Mouse (Mus musculus) gastrocnemius, postnatal 4 days (tissue): ENCODE results near the gene Tle4. TPM values are rescaled to one million over a fixed set of nuclear protein-coding genes. Genes with fewer than 3 reads are reported as not detected.
"Not testable (repeated sequence)": the region's sequence is repeated elsewhere in the genome, so short reads cannot be mapped to it uniquely, and the experiment has no call there.

Experiments
- DNase-seq, 2 experiments: peaks; one replicate each; pipeline ENCODE4 v3.0.0; 2021 to 2022; ENCODE audit warnings: low spot score in 2 of 2, mixed read lengths in 2 of 2
- long read RNA-seq, 2 experiments: library from polyadenylated mRNA; stranded (forward); transcript quantifications; one replicate each; pipeline ENCODE4 v2.0.0; 2021
- total RNA-seq, 2 experiments: library from RNA; stranded (reverse); gene quantifications; 2 replicates each; pipeline ENCODE4 v1.2.3; 2021

The Tle4 gene
- total RNA-seq, result 10 to 100 TPM; 17.7 to 20.0 TPM
- long read RNA-seq, experiment 1, partial matches to known transcripts, result 5 of 5 reads
- long read RNA-seq, experiment 1, other reads (novel, unspliced or antisense), result 0 of 5 reads
- long read RNA-seq, experiment 2, partial matches to known transcripts, result 0 of 2 reads
- long read RNA-seq, experiment 2, other reads (novel, unspliced or antisense), result 2 of 2 reads

- DNase-seq, result peak; percentile 100
Measured at GRCm38 (mm10) chr19:14597917-14598689, at the start of gene Tle4. Gene Tle4, minus strand, starts transcription at chr19:14598051.

- DNase-seq, result no peak
Measured at GRCm38 (mm10) chr19:14645666-14646065, 47.8 kb upstream of the Tle4 start.

DNA sequence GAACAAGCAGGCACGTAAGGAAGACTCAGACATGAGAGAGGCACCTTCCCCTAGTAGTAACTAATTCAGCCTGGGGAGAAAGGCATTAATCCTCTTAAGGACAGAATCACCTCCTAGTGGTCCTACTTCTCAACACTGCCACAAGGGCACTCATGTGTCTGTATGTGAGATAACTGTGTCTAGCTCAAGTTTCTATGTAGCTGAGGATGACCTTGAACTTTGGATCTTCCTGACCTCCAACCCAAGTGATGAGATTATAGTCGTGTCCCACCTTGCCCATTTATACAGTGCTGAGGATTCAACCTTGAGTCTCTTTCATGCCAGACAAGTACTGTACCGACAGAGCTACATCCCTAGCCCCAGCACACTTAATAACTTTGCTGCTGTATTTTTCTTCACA lies 46.9 kb upstream of the Tle4 start:
- DNase-seq, result no peak

- DNase-seq, result not testable (repeated sequence)
Measured at GRCm38 (mm10) chr19:14643091-14643490, 45.2 kb upstream of the Tle4 start.

GRCm38 (mm10) chr19:14642663-14643062 lies 44.8 kb upstream of the Tle4 start:
- DNase-seq, result no peak

GRCm38 (mm10) chr19:14635213-14635928 lies 37.5 kb upstream of the Tle4 start:
- DNase-seq, result peak in 1 of 2 experiments; percentile 19

DNA sequence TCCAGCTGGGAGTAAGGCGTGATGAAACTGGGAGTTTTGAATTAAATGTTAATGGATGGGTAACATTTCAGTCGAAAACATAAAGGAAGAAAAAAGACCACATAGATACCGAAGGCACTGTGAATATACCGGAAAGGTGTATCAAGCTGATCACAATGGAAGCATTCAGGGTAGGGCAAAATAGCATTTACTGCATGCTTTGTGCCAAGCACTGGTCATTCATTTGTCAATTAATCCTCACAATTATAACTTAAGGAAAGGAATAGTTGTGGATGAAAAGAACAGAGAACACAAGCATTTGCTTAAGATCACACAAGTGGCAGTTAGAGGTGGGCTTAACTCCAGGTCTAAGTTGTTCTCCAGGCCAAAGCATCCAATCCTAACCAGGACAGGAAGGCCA lies 25.5 kb upstream of the Tle4 start:
- DNase-seq, result no peak

DNA sequence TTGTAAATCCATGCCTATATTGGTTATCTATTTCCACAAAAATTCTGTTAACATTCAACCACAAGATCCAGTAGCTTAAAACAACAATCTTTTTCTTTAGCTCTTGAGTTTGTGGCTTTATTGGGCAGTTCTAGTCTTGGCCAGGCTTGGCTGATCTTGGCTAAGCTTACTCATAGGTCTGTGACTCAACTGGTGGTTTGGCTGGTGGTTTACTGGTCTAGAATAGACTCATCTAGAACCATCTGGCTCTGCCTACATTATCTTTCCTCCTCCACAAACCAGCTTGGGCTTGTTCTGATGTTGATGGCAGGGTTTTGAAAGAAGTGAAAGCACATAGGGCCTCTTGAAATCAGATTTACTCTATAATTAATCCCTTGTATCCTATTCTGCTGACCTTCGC lies 22.7 kb upstream of the Tle4 start:
- no peak for DNase-seq

- no peak for DNase-seq
Measured at GRCm38 (mm10) chr19:14619814-14620213, 22.0 kb upstream of the Tle4 start.

DNA sequence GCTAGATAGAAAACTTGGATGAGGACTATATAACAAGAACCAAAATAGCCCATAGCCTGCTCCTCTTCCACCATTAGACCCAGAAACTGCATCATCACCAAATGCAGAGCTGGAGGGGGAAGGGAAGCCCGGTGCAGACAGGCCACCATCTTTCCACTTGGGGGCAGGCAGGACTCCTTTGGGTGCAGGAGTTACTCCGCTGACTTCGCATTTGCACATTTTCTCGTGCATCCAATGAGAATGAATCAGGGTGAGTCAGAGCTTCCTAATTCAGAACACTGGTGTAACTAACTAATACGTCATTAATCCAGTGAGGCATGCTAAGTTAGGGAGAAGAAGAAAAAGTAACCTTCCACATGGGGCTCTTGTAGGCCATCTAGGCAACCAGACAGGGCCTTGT lies 17.0 kb upstream of the Tle4 start:
- DNase-seq, result no peak

GRCm38 (mm10) chr19:14610542-14611317 lies 12.9 kb upstream of the Tle4 start:
- no peak for DNase-seq

DNA sequence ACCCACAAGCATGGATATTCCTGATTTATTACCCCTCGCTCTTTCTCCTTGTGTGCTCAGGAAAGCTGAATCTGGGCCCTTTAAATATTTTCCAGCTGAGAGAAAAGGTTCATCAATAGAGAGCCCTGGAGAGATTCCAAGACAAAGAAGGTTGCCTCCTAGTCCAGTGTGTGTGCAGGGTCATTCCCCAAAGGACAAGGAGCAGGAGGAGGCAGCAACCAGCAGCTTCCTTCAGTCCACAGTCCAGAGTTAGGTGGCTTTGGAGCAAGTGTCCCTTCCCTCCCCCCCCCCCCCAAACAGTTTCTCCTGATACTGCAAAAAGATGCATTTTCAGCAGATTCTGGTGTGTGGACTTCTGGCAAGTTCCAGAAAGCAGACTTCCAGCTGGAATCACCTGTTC lies 3.0 kb upstream of the Tle4 start:
- DNase-seq, result no peak

DNA sequence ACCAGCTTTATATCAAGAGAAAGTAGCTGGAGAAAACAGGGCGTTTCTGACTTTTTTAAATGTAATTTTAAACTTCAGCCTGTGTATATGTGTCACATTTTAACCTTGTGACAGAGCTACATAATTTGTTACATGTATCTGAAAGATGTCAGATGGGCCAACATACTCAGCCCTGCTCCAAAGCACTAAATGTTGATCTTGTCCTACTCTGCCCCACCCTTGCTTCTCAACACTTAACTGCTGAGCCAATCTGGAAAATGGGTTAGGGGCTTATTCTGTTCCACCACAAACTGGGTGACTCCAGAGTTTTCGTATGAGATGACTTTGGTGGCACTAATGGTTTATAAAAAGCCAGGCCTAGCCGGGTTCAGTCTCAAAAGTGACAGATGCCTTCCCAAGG lies 2.5 kb upstream of the Tle4 start:
- no peak for DNase-seq

DNA sequence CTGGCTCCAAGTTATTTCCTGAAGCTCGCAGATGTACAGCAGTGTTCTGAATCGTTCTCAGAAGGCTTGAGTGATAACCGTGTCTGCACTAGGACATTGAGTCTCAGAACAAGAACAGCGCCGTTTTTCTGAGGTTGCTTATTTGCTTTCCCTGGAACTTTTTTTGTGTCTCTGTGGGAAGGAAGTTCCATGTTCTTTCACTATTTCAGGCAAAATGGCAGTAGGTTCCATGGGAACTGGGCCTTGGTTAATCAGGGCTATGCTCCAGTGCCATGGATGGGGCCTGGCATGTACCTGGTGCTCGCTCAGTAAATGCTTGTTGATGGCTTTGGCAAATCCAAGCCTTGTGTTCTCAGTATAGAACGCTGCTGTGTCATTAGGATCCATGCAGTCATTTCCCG lies 2.0 kb upstream of the Tle4 start:
- no peak for DNase-seq

DNA sequence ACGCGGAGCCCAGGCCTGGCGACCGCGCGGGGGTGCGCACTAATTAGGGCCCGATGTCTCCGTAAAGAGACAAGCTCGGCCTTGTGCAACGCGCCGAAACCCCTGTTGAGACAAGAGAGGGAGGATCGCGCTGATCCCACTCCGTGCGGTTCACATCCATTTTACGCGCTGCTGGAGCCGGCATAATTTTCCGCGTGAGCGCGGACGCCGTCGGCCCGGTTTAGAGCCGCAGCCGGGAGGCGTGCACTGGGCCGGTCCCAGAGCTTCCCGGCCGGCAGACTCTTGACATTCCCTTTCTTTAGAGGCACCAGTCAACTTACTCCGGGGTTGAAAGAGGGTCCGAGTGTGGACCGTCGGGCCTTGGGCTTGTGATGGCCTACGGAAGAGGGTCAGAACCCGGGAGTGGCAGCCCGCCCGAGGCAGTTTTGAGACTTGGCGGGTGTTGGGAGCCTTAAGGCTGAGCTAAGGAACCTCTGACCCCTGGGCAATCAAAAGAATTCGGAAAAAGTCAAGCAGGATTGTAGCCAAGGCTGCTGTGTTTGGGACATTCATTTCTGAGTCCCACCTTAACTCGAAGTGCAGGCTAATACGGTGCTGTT lies 938 bp upstream of the Tle4 start:
- no peak for DNase-seq

DNA sequence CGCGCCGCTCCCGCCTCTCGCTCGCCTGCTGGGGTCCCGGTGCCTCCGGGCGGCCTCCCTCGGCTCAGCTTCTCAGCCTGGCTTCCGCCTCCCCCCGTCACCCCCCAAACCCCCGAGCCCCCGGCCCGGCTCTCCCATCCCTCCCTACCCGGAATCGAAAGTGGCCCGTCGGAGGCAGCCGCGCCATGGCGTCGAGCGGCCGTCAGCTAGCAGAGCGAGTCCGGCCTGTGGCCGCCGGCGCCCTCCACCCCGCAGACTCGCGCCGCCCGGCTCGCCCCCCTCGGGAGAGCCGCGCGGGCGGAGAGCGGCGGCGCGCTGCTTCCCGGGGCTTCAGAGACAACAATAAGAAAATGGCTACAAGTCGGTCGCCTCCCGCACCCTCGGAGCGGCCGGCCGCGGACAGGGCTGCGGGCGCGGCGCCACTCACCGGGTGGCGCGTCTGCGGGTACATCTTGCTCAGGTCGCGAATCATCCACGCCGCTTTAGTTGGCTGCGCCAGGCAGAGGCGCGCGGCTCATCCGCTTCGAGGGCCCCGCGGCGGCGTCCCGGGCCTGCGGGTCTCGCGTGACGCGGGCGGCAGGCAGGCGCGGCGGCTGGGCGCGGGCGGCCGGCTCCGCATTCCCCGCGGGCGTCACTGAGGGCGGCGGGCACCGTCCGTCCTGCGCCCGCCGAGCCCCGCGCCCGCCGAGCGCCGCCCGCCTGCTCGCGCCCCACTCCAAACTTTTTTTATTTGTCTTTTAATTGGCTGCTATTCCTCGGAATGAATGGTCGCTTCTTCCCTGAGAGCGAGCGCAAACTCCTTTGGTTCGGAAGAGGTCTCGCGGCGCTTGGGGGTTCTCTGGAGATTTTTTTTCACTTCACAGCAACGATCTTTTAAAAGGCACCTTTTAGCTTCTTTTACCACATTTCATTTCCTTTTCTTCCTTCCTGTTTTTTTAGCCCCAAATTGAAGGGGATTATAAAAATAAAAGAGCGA lies 622 bp downstream of the Tle4 start:
- peak; percentile 28 to 56 for DNase-seq

GRCm38 (mm10) chr19:14596358-14596940 lies 1.4 kb downstream of the Tle4 start:
- no peak for DNase-seq

DNA sequence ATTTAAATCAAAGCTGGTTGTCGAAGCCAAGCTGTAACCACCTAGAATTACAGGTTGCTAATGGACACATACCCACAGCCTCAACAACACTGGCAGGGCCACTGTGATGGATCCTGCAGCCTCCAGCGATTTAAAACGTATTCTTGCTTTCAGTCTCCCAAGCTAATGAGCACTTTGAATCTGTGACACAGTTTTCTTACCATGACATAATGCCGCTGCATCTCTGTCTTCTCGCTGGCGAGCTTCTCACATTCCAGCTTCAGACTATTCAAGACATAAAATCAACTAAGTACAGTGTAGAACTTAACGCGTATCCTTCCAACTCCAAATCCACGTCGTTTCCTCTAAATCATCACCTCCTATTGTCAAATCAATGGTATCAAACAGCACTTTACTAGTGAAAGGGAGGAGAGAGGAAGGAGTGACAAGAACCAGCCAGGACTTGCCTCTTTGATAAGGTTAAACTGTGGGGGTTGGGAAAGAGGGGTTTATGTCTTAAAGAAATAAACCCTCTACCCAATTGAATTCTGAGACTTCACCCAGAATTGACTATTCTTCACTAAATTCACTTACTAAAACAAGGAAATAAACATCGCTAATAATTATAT lies 2.4 kb downstream of the Tle4 start:
- no peak for DNase-seq

DNA sequence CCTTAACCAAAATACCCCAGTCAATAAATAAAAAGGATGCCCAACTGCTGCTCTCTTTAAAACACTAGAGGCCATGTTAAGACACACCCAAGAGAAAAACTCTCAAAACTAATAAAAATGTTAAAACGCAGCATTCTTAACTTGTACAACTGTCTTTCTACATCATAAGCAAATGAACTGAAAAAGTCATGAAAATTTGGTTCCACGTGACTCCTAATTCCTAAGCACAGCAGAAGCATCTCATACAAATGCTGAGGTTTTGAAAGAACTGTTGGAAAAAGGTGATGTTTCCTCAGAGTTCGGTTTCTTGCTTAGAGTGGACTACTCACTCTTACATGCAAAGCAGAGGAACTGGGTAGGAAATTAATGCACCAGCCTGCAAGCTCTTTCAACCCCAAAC lies 3.3 kb downstream of the Tle4 start:
- no peak for DNase-seq
